Mouse (Mus musculus) right cerebral cortex, postnatal 25 days (tissue): ENCODE results near the gene Wnk2.

Experiments
- DNase-seq: peaks from one replicate; pipeline ENCODE4 v3.0.0; 2022

The Wnk2 gene

DNA sequence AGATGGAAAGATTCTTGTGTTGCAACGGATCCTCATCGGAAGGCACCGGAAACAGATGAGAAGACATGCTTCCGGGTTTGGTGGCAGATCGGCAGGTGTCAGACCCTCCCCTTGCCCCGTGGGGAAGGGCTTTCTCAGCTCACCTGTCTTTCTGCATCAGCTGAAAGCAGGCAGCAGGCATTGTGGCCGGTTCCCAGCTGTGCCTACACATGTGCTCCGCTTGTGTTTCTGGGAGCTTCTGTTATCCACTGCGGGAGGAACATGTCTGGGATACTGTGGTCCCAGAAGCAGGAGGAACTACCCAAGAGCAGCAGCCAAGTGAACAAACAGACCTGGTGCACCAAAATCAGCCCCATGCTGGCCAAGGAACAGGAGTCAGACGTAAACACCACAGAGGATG, 27.7 kb upstream of the Wnk2 start:
- DNase-seq = no peak

DNA sequence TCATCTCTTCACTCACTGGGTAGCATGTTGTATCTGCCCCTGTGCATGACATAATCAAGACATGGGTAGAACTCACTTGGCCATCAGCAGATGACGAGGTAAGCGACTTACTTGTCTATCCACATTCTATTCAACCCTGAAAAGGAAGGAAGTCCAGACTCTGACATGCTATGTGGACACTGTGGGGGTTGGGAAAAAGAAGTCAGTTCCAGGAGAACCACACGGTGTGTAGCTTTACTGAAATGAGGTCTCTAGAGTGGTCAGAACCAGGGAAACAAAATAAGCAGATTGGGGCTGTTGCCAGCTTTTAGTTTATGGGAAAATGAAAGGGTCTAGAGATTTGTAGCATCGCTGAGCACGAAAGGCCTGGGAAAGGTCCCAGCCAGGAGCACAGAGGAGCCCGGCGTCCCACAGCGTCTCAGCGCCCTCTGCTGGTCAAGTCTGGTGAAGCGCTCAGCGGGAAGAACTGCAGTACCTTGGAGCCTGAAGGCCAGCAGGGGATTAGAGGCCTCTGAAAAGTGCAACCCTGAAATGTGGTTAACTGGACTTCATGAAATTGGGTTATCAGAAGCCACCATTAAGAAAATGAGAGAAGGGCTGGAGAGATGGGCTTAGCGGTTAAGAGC, 25.3 kb upstream of the Wnk2 start:
- peak; percentile 81 for DNase-seq

DNA sequence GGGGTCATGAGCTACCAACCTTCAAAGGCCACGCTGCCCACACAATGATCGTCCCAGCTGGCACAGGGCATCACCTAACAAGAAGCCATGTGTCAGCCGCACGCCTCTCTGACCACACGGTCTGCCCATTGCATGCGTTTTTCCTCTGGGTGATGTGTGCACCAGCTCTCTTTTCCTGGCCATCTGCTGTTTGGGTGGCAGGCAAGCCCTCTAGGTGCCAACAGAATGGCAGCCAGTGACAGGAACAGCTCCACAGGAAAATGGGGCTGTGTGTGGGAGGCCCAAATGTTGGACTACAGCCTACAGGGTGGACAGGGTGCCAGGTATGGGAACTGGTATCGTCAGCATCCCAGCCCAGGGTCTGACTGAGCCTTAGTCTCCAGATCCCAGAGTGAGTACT, 24.5 kb upstream of the Wnk2 start:
- peak; percentile 71 for DNase-seq

DNA sequence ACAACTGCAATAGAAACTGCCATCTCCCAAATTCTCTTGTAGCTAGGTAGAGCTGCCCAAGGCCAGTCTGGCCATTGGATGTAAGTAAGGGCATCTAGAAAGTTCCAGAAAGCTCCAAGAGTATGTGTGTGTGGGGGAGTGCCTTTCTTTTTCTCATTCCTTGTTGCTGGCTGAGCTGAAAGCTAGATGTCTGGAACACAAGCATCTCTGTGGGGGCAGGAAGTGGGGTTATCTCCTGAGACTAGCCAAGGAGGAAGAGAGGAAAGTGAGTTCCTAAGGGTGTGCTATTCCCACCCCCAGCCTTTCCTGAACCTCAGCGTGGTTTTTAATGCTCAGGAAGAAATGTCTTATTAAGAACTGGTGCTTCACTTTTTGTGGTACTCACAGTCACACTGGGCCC, 23.9 kb upstream of the Wnk2 start:
- DNase-seq = no peak

DNA sequence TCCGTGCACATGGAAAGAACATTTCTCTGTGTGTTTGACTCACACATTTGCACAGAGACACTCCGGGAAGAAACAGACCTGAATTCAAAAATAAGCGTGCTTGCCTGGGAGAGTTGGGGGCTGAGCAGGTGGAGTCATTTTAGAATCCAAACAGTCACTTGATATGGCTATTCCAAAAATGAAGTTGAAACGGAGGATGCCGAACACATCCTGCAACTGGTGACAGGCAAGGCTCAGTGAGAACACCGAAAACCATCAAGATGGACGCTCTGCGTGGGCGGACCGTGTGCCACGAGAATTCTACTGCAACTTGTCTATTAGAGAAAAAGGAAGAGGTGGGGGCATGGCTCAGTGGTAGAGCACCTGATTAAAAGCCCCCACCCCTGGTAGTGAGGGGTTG, 22.8 kb upstream of the Wnk2 start:
- peak; percentile 40 for DNase-seq

DNA sequence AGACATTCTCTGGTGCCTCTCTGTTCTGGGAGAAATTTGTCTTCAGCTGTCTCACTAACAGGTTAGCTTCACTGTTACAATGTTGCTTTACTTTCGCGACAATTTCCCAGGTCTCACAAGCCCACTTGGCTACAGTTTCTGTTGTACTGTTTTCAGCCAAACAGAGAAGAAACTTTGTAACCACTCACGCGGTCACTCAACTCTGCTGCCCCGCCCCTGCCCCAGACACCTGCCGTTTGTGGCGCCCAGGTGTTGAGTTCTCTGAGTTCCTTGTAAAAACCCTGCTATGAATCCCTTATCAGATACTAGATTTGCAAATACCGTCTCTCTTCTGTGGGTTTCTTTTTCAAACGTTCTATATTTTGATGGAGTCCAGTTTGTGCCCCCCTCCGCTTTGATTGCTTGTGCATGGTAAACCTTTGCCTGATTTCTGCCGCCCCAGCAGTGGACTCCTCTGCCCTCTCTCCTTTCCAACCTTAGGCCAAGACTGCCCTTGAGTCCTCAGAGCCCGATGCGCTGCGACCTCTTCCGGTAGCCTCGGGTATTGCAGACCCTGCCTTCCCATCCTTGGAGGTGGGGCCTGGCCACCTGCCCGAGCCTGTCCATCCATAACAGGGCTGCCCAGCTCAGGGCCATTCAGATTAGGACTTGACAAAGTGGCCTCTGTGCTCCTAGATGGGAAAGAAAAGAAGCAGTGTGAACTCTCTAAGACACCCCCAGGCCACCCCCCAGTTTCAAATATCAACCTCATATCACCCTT, 21.8 kb upstream of the Wnk2 start:
- peak; percentile 77 for DNase-seq

DNA sequence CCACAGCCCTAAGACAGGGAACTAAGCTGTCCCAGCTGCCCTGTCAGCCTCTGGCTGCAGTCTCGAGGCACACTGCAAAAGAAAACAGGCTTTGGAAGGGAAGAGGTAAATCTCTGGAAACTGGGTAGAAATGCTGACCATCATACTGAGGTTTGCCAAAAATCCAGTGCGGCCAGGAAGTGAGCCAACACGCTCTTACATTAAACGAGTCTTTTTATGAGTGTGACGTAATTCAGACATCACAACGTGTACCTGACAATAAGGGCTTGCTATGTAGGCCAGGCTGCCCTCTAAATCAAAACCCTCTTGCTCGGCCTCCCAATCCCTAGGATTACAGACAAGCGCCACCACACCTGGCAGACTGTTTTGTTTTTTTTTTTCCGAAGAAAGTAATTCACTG, 19.3 kb upstream of the Wnk2 start:
- DNase-seq = no peak

DNA sequence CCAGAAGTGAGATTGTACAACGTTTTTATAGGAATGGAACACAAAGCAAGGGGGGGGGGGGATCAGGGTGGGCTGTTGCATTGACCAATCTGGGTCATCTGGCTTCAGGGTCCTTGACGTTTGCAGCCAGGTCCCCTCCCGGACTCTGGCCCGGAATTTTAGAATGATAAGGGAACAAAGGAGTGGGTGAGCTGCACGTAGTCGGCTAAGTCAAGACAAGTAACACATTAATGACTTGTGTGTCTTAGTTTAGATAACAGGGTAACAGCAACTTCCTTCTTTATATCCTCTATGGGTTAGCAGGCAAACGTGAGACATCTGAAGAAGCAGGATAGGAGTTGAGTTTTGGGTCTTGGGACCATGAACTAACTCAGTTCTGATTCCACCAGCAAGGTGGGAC, 15.8 kb upstream of the Wnk2 start:
- no peak for DNase-seq

DNA sequence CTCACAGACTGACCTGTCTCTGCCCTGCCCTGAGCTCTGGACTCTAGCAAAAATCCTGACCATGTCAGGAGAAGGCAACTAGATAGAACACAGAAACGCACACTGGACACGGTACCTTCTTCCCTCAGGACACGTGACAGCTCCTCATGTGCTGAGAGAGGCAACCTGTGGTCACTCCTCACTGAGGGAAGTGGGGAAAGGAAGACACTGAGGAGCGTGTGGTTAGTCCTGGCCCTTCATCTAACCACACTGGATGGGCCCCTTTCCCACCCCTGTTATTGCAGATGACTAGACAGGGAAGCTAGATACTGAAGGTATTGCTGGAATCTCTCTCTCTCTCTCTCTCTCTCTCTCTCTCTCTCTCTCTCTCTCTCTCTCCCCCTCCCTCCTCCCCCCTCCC, 14.9 kb upstream of the Wnk2 start:
- no peak for DNase-seq

DNA sequence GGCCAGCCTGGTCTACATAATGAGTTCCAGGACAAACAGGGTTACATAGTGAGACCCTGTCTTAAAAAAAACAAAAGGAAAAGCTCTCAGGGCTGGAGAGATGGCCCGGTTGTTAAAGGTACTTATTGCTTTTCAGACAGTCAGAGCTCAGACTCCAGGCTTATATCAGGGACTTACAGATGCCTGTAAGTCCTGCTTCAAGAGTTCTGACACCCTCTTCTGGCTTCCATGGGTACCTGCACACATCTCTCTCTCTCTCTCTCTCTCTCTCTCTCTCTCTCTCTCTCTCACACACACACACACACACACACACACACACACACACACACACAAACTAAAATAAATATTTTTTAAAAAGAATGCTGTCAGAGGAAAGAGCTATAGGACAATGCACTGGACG, 13.4 kb upstream of the Wnk2 start:
- no peak for DNase-seq

DNA sequence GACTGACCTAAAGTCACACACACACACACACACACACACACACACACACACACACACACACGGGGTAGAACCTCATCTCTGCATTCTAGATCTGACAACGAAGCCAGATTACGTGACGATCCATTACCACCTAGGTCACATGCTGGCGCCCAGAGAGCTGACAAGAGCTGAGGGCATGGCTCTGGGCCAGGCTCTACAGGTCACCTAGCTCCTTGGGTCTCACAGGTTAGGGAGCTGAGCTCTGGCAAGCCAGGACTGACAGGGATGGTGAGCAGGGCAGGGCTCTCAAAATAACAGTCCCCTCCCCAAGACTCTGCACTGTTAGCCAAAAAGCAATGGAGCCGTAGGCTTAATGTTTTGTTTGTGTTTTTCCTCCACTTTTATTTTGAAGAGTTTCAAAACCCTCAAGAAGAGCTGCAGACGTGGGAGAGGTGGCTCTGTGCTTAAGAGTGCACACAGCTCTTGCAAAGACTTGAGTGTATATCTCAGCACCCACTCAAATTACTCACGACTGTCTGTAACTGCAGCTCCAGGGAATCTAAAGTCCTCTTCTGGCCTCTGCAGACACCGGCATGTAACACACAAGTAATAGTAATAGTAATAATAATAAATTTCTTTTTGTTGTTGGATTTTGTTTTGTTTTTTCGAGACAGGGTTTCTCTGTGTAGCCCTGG, 10.4 kb upstream of the Wnk2 start:
- no peak for DNase-seq

DNA sequence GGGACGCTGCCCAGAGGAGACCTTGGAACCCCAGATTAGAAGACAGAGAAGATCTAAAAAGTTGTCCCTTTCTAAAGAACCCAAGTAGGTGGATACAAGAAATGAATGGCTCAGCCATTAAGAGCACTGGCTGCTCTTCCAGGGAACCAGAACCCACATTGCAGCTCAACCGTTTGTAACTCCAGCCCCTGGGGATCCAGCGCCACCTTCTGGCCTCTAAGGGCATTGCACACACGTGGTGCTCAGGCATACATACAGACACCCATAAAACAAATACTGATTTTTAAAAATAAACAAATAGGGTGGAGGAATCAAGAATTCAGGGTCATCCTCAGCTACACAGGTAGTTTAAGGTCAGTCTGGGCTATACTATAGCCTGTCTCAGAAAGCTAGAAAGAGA, 8.8 kb upstream of the Wnk2 start:
- no peak for DNase-seq

DNA sequence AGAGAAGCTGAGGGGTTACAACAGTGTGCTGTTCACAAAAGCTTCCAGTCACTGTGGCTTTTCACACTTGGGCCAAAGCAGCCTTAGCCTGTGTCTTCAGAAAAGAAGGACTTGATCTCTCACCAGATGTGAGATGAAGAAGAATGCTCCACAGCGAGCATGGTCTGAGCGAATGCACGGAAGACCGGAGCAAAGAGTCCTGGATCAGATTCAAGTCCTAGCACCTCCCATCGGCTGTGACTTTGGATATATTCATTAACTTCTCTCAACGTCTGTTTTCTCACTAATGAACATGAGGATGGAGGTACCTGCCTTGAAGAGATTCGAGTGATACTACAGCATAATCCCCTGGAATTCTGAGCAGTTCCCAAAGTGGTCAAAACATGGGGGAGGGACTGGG, 6.8 kb upstream of the Wnk2 start:
- no peak for DNase-seq

DNA sequence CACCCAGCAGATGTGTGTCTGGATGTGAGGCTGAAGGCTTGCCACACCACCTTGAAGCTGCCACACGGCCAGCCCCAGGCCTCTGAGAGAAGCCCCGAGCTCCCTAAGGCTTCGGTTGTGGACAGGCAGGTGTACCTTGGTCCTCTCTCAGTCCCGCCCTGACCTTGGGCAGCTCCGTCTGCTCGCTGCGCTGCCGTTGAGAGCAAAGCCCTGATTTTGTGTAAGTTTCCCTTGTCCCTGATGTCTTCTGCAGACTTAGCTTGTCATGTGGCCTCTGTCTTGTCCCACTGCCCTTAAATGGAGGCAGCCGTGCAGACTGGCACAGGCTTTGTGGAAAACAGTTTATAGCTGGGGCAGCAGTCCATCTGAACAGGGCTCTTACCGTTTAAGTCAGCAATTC, 6.2 kb upstream of the Wnk2 start:
- no peak for DNase-seq

DNA sequence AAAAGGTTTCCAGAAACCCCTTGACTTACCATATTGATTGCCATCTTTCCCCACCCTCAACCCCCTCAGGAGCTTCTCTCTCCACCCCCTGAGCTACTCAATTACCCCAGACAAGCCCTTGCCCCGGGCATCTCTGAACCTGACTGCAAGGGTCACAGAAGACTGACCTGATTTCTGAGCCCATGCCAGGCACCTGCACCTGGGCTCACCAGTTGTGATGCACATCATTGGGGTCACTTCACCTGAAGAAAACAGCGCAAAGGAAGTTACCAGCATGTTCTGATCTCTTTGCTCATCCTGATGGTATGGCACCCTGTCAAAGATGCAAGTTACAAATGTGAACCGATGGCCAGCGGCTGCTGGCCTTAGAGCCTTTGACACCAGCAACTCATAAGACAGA, 873 bp upstream of the Wnk2 start:
- DNase-seq = no peak

DNA sequence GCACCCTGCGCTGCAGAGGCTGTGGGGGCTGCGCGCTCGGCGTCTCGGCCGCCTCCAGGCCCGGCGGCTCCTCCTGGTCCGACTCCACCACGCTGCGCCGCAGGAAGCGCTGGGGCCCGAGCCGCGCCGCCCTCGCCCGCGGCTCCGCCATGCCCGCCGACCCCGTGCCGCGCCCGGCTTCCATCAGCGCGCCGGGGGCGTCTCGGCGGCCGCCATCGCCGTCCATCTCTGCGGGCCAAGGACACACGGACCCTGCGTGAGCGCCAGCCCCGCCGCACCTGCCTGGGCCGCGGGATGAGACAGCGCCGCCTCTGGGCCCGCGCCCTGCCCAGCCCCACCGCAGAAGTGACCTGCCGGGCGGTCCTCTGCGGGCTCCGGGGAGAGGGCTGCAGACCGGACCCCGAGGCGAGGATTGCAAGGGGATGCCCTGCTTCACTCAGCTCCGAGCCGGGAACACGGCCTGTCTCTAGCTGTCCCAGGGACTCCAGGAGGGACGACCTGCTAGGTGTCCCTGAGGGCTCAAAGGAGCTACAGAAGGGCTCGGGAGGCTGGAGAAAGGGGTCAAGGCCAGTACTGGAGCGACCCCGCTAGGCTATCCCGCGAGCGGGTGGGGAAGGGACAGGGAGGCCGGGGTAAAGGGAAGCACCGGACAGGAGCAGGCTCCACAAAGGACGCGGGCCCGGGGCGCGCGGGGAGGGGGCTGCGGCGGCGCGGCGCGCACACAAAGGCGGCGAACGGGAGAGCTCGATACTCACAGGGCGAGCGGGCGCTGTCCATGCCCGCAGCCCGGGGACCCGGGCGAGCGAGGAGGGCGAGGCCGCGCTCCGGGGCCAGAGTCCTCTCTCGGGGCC, 582 bp downstream of the Wnk2 start:
- peak; percentile 81 for DNase-seq

DNA sequence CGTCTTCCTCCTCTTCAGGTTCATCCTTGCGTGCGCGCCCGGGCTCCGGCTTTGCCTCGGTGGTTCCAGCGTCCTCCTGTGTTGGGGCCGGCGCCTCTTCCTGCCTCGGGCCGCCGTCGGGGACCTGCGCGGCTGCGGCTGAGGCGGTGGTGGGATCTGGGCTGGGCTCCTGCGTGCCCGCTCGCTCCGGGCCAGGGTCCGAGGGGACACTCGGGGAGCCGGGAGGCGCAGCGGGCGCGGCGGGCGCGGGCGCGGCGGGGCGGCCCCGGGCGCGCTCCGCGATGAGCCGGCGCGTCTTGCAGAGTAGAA, 1.2 kb downstream of the Wnk2 start:
- DNase-seq = no peak

DNA sequence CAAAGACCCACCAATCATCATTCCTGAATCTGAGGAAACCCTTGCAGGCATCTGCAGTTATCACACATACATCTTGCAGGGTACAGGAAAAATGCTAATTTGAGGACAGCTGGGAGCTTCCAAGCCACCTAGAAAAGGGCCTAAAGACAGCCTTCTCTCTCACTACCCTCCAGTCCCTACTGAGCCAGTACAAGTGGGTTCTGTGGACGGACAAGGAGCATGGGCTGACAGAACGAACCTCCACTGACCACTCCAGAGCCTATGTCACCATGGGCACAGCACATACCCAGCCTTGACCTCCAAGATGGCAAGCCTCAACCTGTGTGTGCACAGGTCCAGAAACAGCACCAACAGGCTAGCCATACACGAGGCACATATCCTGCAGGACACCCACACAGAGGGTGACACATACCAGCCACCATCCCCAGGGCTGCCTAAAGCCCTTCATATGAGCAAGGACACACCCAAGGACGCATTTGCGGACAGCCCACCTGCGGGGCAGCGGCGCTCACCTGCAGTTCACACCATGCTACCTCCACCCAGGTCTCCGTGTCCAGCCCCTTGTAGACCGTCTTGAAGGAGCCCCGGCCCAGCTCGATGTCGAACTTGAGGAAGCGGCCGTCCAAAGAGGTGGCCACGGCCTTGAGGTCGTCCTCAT, 1.6 kb downstream of the Wnk2 start:
- DNase-seq = no peak

DNA sequence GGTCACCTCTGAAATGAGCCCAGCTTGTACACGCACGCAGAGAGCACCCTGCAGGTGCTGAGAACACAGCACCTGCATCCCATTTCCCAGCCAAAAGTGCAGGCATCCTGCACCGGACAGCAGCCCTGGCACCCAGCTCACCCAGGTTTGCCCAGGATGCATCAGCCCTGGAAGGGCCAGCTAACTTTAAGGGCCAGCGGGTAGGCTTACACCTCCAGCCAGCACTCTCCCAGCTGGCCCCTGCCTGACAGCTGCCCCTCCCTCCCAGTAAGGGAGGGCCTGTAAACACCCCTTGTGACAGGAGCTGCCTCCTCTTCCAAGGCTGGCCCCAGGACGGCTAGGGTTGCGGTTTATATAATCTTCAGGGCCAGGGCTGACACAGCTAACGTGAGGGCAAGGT, 2.4 kb downstream of the Wnk2 start:
- DNase-seq = no peak

DNA sequence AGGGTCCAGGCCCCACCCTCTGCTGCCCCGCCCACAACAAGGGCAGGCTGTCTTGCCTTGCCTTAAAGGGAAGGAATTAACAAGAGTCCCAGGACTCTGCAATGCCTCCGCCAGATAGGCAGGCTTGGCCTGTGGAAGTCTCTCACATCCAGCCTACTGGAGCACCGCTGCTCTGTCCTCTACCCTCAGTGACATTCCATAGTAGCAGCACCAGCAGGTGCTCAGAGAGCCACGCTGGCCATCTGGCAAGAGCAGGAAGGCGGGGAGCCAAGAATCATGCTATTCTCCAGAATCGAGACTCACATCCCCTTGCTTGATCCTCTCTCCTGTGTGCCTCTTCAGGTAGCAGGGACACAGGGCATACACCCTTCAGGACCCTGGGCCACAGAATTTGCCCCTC, 3.4 kb downstream of the Wnk2 start:
- DNase-seq = no peak

DNA sequence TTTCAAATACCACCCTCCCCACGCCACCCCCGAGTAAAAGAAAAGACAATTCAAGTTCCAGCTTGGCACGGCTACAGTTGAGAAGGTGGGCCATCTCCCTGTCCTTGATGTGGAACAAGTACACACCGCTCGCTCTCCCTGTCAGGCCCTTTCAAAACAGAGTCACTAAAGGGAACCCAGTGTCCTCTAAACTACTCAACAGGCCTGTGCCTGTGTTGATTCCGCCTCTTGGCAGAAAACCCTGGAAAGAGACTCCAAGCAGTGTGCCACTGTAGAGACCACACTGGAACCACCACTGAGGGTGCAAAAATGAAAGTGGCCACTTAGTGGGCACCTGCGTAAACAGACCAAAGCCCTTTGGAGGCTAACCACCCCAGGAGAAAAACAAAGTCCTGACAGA, 4.5 kb downstream of the Wnk2 start:
- no peak for DNase-seq

DNA sequence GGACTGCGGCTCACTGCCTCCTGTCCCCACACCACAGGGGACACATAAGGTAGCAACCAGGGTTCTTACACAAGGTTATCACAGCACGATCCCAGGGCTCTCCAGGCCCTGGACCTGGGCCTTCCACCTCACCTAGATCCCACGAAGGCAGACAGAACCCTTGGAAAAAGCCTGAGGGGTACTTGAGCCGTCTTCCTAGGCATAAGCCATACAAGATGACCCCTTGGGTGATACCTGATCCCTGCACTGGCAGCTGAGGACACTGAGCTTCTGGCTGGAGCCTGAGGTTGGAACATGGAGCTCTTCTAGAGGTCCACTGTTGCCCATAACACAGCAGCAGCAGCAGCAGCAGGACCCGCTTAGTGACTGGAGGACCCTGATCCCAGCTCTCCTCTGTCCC, 5.4 kb downstream of the Wnk2 start:
- no peak for DNase-seq

DNA sequence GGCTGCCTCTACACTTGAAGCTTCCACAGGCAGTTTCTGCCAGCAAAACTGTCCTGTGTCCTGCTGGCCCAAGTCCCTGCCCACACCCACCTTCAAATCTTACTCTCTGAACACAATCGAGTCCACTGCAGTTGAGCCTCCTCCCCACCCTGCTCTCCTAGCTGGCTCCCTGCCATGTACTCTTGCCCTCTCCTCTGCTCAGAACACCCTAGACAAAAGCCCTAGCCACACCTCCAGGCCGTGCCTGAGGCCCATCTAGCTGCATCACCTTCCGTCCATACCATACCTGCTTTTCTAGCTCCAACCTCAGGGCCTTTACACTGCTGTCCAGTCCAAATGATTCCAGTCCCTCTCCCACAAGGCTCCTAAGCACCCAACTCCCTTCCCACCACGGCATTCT, 7.2 kb downstream of the Wnk2 start:
- DNase-seq = no peak
